Mouse (Mus musculus) forebrain, embryonic 16.5 days (tissue): ENCODE results near the gene Cep170b. TPM values are rescaled to one million over a fixed set of nuclear protein-coding genes. Genes with fewer than 3 reads are reported as not detected.

ENCODE experiments used
- ATAC-seq: fragments of 200-750 bp; cut with Nextera tagmentation; 2 replicates; pipeline ENCODE4 v1.8.0; 2017; ENCODE audit warnings: mild to moderate bottlenecking, moderate library complexity
- H3K27ac ChIP-seq: fragments of 300-500 bp; sonication (generic); 2 replicates; pipeline ENCODE4 v1.5.1; 2014; ENCODE audit warnings: low read length, control low read depth
- H3K27me3 ChIP-seq: fragments of 300-500 bp; sonication (generic); replicated peaks from 2 replicates; pipeline ENCODE4 v1.6.1; 2014; ENCODE audit warnings: low read length; ENCODE audit not compliant: control insufficient read depth, insufficient read depth
- H3K36me3 ChIP-seq: fragments of 300-500 bp; sonication (generic); 2 replicates; pipeline ENCODE4 v1.6.1; 2014; ENCODE audit not compliant: control insufficient read depth, insufficient read depth
- H3K4me1 ChIP-seq: fragments of 300-500 bp; sonication (generic); replicated peaks from 2 replicates; pipeline ENCODE4 v1.6.1; 2014; ENCODE audit warnings: low read length; ENCODE audit not compliant: control insufficient read depth, insufficient read depth
- H3K4me2 ChIP-seq: fragments of 300-500 bp; sonication (generic); 2 replicates; pipeline ENCODE4 v1.6.1; 2014; ENCODE audit warnings: mild to moderate bottlenecking, low read length, control low read depth
- H3K4me3 ChIP-seq: fragments of 300-500 bp; sonication (generic); replicated peaks from 2 replicates; pipeline ENCODE4 v1.5.1; 2014; ENCODE audit warnings: mild to moderate bottlenecking, low read length, control low read depth
- H3K9ac ChIP-seq: fragments of 300-500 bp; sonication (generic); replicated peaks from 2 replicates; pipeline ENCODE4 v1.6.1; 2014; ENCODE audit warnings: low read depth, low read length, control low read depth
- H3K9me3 ChIP-seq: fragments of 300-500 bp; sonication (generic); 2 replicates; pipeline ENCODE4 v1.6.1; 2016; ENCODE audit warnings: low read length; ENCODE audit not compliant: control insufficient read depth
- WGBS: fragments of 180-500 bp; shearing (Covaris S2); extraction: QIAGEN DNeasy Blood & Tissue Kit; methylation state at CpG from one replicate; pipeline ENCODE4 v1.1.7; 2014; 5-methylcytosine and 5-hydroxymethylcytosine counted together
- polyA plus RNA-seq: library from polyadenylated mRNA; unstranded; fragments of >200 nt; fragmentation: Nextera tagmentation; extraction: Ambion mirVana; gene quantifications from 2 replicates; pipeline ENCODE4 v1.2.1, GENCODE M21; 2015

Gene Cep170b
- polyA plus RNA-seq, 1 experiment from 2014 or later = 22.9 TPM

DNA sequence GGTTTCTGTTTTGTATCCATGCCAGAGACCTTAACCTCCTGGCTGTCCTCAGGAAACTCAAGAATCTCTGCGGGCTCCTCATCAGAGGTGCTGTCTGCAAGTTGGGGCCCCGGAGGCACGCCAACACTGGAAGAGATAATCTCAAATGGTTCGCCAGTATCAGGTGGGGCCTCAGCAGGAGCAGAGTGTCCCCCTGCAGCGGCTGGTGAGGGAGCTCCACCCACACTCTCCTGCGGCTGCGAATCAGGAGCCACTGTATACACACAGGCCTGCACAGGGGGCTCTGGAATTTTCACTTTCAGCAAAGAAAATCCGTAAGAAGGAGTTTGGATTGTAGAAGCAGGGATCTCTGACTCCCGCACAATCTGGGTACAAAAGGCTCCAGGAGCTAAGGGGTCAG, 53.1 kb downstream of the Cep170b start:
- no peaks in the 10 kb centered on the region for H3K9me3 ChIP-seq
- H3K4me2 ChIP-seq = no peak overlapping the region
- no peaks in the 10 kb centered on the region for H3K27me3 ChIP-seq
- no peak overlapping the region for H3K9ac ChIP-seq
- no peaks in the 10 kb centered on the region for H3K36me3 ChIP-seq
- H3K4me1 ChIP-seq = no peaks in the 10 kb centered on the region
- no peak overlapping the region for H3K4me3 ChIP-seq
- ATAC-seq = no peak
- H3K27ac ChIP-seq = no peak overlapping the region
- WGBS = 45% methylated on average over 9 of the region's 9 CpGs

DNA sequence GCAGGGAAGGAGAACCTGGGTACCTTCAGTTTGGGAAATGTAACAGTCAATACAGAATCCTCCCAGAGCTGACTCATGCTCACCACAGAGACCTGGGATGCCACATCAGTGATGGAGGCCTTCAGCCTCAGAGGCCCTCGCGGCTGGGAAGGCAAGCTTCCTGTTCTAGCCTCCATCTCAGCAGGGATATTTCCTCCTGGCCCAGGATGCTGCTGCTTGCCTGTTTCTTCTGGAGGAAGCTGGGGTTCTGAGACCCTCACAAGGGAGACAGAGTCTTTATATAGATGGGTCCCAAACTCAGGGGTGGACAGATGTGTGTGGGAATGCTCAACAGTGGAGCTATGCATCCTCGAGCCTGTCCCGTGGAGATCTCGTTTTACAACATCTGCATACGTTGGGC, 53.8 kb downstream of the Cep170b start:
- no peak for ATAC-seq
- Histone ChIP-seq H3K9me3 (no peaks in the 10 kb centered on the region), H3K27me3 (no peaks in the 10 kb centered on the region), H3K36me3 (no peaks in the 10 kb centered on the region), H3K27ac (no peak overlapping the region), H3K9ac (no peak overlapping the region), H3K4me2 (no peak overlapping the region), H3K4me3 (no peak overlapping the region), H3K4me1 (no peaks in the 10 kb centered on the region)
- 89% methylated on average over 6 of the region's 6 CpGs for WGBS

DNA sequence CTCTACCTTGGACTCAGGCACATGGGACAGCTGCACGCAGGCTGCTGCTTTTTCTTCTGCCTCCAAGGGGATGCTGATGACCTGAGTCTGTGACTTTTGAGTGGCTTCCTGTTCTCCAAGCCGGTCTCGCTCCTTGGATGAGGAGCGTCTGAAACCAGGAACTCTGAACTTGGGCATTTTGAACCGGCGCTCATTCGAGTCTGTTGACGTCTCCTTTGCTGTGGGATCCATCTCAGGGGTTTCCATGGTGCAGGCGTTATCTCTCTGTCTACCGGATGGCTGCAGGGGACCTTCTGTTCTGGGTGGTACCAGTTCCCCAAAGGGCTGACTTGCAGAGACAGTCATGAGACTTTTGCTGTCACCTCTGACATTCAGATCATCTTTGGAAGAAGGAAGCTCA, 54.2 kb downstream of the Cep170b start:
- 94% methylated on average over 10 of the region's 10 CpGs for WGBS
- no peak overlapping the region for H3K4me2 ChIP-seq
- H3K4me1 ChIP-seq = no peaks in the 10 kb centered on the region
- no peaks in the 10 kb centered on the region for H3K36me3 ChIP-seq
- ATAC-seq = no peak
- no peak overlapping the region for H3K27ac ChIP-seq
- H3K9ac ChIP-seq = no peak overlapping the region
- H3K9me3 ChIP-seq = no peaks in the 10 kb centered on the region
- H3K27me3 ChIP-seq = no peaks in the 10 kb centered on the region
- no peak overlapping the region for H3K4me3 ChIP-seq

DNA sequence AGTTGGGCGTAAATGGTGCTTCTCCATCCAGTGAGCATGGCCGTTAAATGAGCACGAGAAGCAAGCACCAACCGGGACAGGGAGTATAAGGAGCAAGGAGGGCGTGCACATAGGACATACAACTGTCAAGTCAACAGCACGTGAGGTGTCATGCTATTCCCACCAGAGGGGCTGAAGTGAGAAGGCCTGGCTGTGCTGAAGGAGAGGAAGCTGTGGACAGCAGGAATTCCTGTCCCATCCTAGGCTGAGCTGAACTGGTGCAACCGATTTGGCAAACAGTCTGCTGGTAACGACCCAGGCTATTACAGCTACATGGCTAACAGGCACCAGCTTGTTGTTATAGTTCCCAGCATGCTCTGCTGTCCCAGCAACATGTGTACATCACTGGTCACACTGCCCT, 70.8 kb downstream of the Cep170b start:
- Histone ChIP-seq H3K4me3 (no peak overlapping the region), H3K4me1 (peaks cover 6% of the 10 kb centered on the region), H3K36me3 (no peaks in the 10 kb centered on the region), H3K9ac (no peak overlapping the region), H3K9me3 (no peaks in the 10 kb centered on the region), H3K4me2 (no peak overlapping the region), H3K27ac (no peak overlapping the region), H3K27me3 (no peaks in the 10 kb centered on the region)
- ATAC-seq = no peak
- WGBS = 73% methylated on average over 8 of the region's 8 CpGs

DNA sequence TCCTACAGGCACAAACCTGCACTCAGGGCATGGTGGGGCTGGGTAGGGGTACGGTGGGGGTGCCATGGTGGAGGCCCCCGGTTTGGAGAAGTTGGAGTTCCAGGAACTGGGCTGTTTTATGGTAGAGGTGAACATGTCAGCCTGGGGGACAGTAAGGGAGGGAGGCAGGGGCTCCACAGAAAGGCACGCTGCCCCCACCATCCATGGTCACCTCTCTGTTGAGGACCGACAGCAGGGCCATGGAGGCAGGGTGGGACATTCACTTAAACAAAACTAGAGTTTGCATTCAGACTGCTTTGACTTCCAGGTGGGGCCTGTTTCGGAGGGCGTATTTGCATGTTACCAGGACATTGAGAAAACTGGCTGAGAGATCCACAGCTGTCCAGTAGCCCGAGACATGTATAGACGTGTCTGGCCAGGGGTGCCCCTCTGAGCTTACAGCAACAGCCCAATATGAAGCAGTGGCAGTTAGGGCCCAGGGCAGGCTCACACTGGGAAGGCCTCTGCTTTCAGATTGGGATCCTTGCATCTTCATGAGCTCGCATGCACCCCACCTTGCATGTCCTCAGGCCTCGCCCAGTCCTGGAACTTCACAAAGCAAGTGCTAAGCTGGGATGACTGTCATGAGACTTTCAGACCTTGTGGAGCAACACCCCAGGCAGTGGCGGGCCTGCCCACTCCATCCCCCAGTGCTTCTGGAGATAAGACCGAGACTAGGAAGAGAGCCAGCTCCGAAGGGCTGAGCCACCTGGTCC, 73.5 kb downstream of the Cep170b start:
- WGBS = 75% methylated on average over 13 of the region's 13 CpGs
- H3K9ac ChIP-seq = no peak overlapping the region
- no peaks in the 10 kb centered on the region for H3K9me3 ChIP-seq
- ATAC-seq = no peak
- H3K4me1 ChIP-seq = peaks cover 17% of the 10 kb centered on the region
- no peak overlapping the region for H3K4me3 ChIP-seq
- no peak overlapping the region for H3K27ac ChIP-seq
- no peak overlapping the region for H3K4me2 ChIP-seq
- no peaks in the 10 kb centered on the region for H3K27me3 ChIP-seq
- H3K36me3 ChIP-seq = no peaks in the 10 kb centered on the region

DNA sequence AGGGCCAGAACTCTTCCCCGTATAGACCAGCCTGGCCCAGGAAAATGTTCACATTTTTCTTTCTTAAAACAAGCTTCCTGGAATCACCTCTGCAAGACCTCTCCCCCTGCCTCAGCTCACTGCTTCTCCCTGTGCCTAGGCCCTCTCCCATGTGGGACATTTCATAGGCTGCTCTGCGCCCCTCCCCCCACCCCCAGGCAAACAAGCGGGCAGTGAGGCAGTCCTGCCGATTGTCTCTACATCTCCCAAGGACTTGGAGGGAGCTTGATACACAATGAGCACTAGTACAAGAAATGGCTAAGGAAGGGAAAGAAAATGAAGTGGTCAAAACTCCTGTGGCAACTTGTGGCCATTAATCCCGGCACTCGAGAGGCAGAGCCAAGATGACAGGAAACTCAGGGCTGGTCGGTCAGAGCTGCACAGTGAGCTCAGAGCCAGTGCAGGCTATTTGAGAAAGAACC, 74.1 kb downstream of the Cep170b start:
- WGBS = 29% methylated on average over 7 of the region's 7 CpGs
- Histone ChIP-seq H3K4me1 (peaks cover 17% of the 10 kb centered on the region), H3K4me2 (no peak overlapping the region), H3K9me3 (no peaks in the 10 kb centered on the region), H3K4me3 (no peak overlapping the region), H3K36me3 (no peaks in the 10 kb centered on the region), H3K27me3 (no peaks in the 10 kb centered on the region), H3K9ac (no peak overlapping the region), H3K27ac (no peak overlapping the region)
- ATAC-seq = no peak

DNA sequence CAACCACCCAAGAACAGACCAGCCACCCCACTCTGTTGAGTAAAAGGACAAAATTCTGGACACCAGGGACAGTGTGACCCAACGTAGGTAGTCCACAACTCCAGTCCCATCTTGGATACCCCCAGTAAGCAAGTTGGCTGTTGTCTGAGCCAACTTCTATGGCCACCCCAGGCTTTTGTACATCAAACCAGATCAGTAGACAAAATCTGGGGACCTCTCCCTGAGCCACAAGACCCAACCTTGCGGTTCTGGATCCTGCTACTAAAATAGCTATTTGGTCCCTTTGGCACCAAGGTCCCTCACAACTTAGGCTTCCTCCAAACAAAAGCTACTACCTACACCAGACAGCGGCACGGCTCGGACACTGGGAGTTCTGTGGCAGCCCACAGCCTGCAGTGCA, 74.7 kb downstream of the Cep170b start:
- Histone ChIP-seq H3K9me3 (no peaks in the 10 kb centered on the region), H3K27me3 (no peaks in the 10 kb centered on the region), H3K9ac (no peak overlapping the region), H3K27ac (no peak overlapping the region), H3K4me3 (no peak overlapping the region), H3K4me1 (peaks cover 17% of the 10 kb centered on the region), H3K4me2 (no peak overlapping the region), H3K36me3 (no peaks in the 10 kb centered on the region)
- ATAC-seq = no peak
- WGBS = 83% methylated on average over 5 of the region's 5 CpGs

DNA sequence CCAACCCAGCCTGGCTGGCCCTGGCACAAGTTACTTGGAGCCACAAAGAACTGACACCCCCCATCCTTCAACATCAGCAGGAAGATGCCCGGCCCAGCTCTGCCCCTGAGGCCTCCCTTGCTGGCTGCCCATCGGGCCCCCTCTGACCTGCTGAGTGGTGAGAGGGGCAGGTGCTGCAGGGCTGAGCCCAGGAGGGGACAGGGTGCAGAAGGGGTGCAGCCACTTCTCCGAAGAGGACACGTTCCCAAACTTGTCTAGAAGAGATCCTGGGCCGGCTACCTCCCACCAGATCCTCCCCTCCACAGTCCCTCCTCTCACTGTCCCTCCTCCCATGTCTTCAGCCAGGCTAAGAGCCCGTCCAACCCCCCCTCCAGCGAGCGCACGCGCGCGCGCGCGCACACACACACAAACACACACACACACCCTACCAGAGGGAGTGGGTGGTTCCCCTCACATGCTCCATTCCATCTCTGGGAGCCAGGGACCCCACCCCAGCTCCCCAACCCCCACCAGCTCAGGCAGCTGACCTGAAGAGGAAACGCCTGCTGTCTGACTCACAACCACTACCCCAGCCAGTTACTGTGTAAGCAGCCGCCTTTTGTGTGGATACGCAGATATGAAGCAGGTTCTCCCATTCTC, 75.3 kb downstream of the Cep170b start:
- Histone ChIP-seq H3K9ac (no peak overlapping the region), H3K27ac (no peak overlapping the region), H3K4me2 (no peak overlapping the region), H3K4me1 (peaks cover 17% of the 10 kb centered on the region), H3K4me3 (no peak overlapping the region), H3K9me3 (no peaks in the 10 kb centered on the region), H3K36me3 (no peaks in the 10 kb centered on the region), H3K27me3 (no peaks in the 10 kb centered on the region)
- WGBS = 72% methylated on average over 18 of the region's 18 CpGs
- ATAC-seq = no peak
